Comparison of ENCODE assay signal across 8 mouse cellular contexts in genomic region chr2:148407870-148408760, GRCm38 (mm10). TPM values are rescaled to one million over a fixed set of nuclear protein-coding genes. Genes with fewer than 3 reads are reported as not detected.
A peak's percentile ranks its signal among the peaks of the same experiment; 100 is the strongest.
DNase-seq lines count a peak whose midpoint lies in the region; ATAC-seq lines count a peak whose summit lies in the region.

Gene Thbd (minus strand): TSS chr2:148408188.

- peak; percentile 79 for DNase-seq in NIH3T3 (ENCODE audit: low read depth)
- DNase-seq in liver, embryonic 13.5 days, result peak; percentile 24
- peak; percentile 66 for DNase-seq in monocyte, adult 2 months (ENCODE audit: low read depth in 1 of 2, low spot score in 2 of 2)
- peak; percentile 18 to 26 for DNase-seq in thymus, adult 18-20 months
- DNase-seq in frontal cortex, postnatal 36 days (ENCODE audit: low spot score in 2 of 2), result no peak

- H3K27ac ChIP-seq in intestine, embryonic 15.5 days, result peak within 1 kb of the TSS; percentile 61
- H3K27ac ChIP-seq in liver, embryonic 13.5 days, result no peak within 1 kb of the TSS; the same call in 1 of the 2 replicates

- peak within 1 kb of the TSS; percentile 54 for H3K9ac ChIP-seq in intestine, embryonic 15.5 days
- H3K9ac ChIP-seq in liver, embryonic 13.5 days, result peak within 1 kb of the TSS; percentile 22; the same call in 1 of the 2 replicates

- no peaks in the 10 kb centered on the region for H3K36me3 ChIP-seq in intestine, embryonic 15.5 days
- no peaks in the 10 kb centered on the region for H3K36me3 ChIP-seq in liver, embryonic 13.5 days

- peak; percentile 65 for ATAC-seq in common myeloid progenitor, adult 5-6 weeks (replicated peaks; ENCODE audit: low read depth, poor library complexity, severe bottlenecking)
- peak; percentile 57 for ATAC-seq in granulocyte monocyte progenitor cell, adult 5-6 weeks (replicated peaks; ENCODE audit: poor library complexity, severe bottlenecking)
- ATAC-seq in intestine, embryonic 15.5 days, result peak; percentile 82
- ATAC-seq in liver, embryonic 13.5 days (ENCODE audit: low read depth), result peak; percentile 75

- WGBS in intestine, embryonic 15.5 days, result 2% methylated on average over 35 of the region's 35 CpGs
- WGBS in liver, embryonic 13.5 days (ENCODE audit: insufficient replicate concordance), result 2% methylated on average over 35 of the region's 35 CpGs

- H3K4me2 ChIP-seq in intestine, embryonic 15.5 days (replicated peaks), result peak within 1 kb of the TSS; percentile 84
- H3K4me2 ChIP-seq in liver, embryonic 13.5 days, result peak within 1 kb of the TSS; percentile 64

- H3K4me3 ChIP-seq in intestine, embryonic 15.5 days (replicated peaks), result peak within 1 kb of the TSS; percentile 49
- H3K4me3 ChIP-seq in liver, embryonic 13.5 days (replicated peaks), result peak within 1 kb of the TSS; percentile 51

- H3K27me3 ChIP-seq in intestine, embryonic 15.5 days (replicated peaks), result peaks cover 14% of the 10 kb centered on the region
- H3K27me3 ChIP-seq in liver, embryonic 13.5 days, result peaks cover 39% of the 10 kb centered on the region

- 0 out of 2 replicates have a peak, but pooled peaks cover 13% of the 10 kb centered on the region for H3K4me1 ChIP-seq in intestine, embryonic 15.5 days (replicated peaks)
- H3K4me1 ChIP-seq in liver, embryonic 13.5 days (replicated peaks), result peaks cover 23% of the 10 kb centered on the region

- H3K9me3 ChIP-seq in intestine, embryonic 15.5 days, result no peaks in the 10 kb centered on the region
- no peaks in the 10 kb centered on the region for H3K9me3 ChIP-seq in liver, embryonic 13.5 days (replicated peaks)

RNA-seq across cellular contexts. Expression of gene Thbd, which starts in this region (rescaled TPM):
- total RNA-seq in common myeloid progenitor, adult 5-6 weeks (2017), result 5.6 and 5.8 TPM in 2 replicates
- total RNA-seq in granulocyte monocyte progenitor cell, adult 5-6 weeks (2014; fragmentation: Nextera tagmentation), result 9.7 and 14.6 TPM in 2 replicates
- 11.8 and 13.0 TPM in 2 replicates for total RNA-seq in granulocyte monocyte progenitor cell, adult 5-6 weeks (2017)
- polyA plus RNA-seq in intestine, embryonic 15.5 days (2015; fragmentation: Nextera tagmentation; extraction: Ambion mirVana), result 46.1 and 47.0 TPM in 2 replicates
- 1.3 and 1.9 TPM in 2 replicates for polyA plus RNA-seq in liver, embryonic 13.5 days (2015; fragmentation: Nextera tagmentation; extraction: Ambion mirVana)

Comparison
In these comparisons a context has a peak if more than half of its experiments do, and no peak if none do; other contexts are left out.
1. RNA of gene Thbd (polyA plus RNA-seq): 46.1 to 47.0 TPM in intestine, embryonic 15.5 days; 1.3 to 1.9 TPM in liver, embryonic 13.5 days; every median in the first group is over 10 times any median in the second.
2. DNase-seq: peak in NIH3T3 (single experiment), liver, embryonic 13.5 days (single experiment), monocyte, adult 2 months (2 of 2) and thymus, adult 18-20 months (2 of 2); none in frontal cortex, postnatal 36 days (0 of 2).
3. Peak in every context shown above with its lines, with median percentiles within 50 percentile points of each other: ATAC-seq.